Mouse (Mus musculus) midbrain, embryonic 14.5 days (tissue): ENCODE measurements around the gene Csnk1g2. TPM values are rescaled to one million over a fixed set of nuclear protein-coding genes. Genes with fewer than 3 reads are reported as not detected.

ENCODE experiments used
- ATAC-seq: fragments of 200-750 bp; cut with Nextera tagmentation; 2 replicates; pipeline ENCODE4 v1.8.0; 2017; ENCODE audit warnings: moderate number of reproducible peaks, moderate library complexity; ENCODE audit not compliant: low FRiP score, low TSS enrichment
- DNase-seq: peaks from one replicate; pipeline ENCODE4 v3.0.0-alpha.2; 2015
- H3K27ac ChIP-seq: fragments of 300-500 bp; sonication (generic); replicated peaks from 2 replicates; pipeline ENCODE4 v1.5.1; 2014; ENCODE audit warnings: mild to moderate bottlenecking, low read depth, low read length, moderate library complexity
- H3K27me3 ChIP-seq: fragments of 300-500 bp; sonication (generic); 2 replicates; pipeline ENCODE4 v1.6.1; 2014; ENCODE audit warnings: low read length, control low read depth, mixed read lengths; ENCODE audit not compliant: control insufficient read depth, insufficient read depth
- H3K36me3 ChIP-seq: fragments of 300-500 bp; sonication (generic); 2 replicates; pipeline ENCODE4 v1.6.1; 2014; ENCODE audit warnings: low read length, control low read depth; ENCODE audit not compliant: control insufficient read depth, insufficient read depth
- H3K4me1 ChIP-seq: fragments of 300-500 bp; sonication (generic); 2 replicates; pipeline ENCODE4 v1.6.1; 2014; ENCODE audit warnings: mild to moderate bottlenecking, antibody characterized with exemption, low read length, control low read depth; ENCODE audit not compliant: control insufficient read depth, insufficient read depth
- H3K4me2 ChIP-seq: fragments of 300-500 bp; sonication (generic); 2 replicates; pipeline ENCODE4 v1.6.1; 2014; ENCODE audit warnings: mild to moderate bottlenecking, low read length, moderate library complexity
- H3K4me3 ChIP-seq: fragments of 300-500 bp; sonication (generic); replicated peaks from 2 replicates; pipeline ENCODE4 v1.5.1; 2014; ENCODE audit warnings: low read depth, low read length
- H3K9ac ChIP-seq: fragments of 300-500 bp; sonication (generic); replicated peaks from 2 replicates; pipeline ENCODE4 v1.6.1; 2014; ENCODE audit warnings: mild to moderate bottlenecking, low read length, moderate library complexity
- H3K9me3 ChIP-seq: fragments of 300-500 bp; sonication (generic); 2 replicates; pipeline ENCODE4 v1.6.1; 2016; ENCODE audit warnings: low read length, control low read depth, mixed read lengths; ENCODE audit not compliant: control insufficient read depth
- WGBS: fragments of 180-500 bp; shearing (Covaris S2); extraction: QIAGEN DNeasy Blood & Tissue Kit; methylation state at CpG from one replicate; pipeline ENCODE4 v1.1.7; 2014; 5-methylcytosine and 5-hydroxymethylcytosine counted together
- polyA plus RNA-seq: library from polyadenylated mRNA; unstranded; fragments of >200 nt; fragmentation: Nextera tagmentation; extraction: Ambion mirVana; gene quantifications from 2 replicates; pipeline ENCODE4 v1.2.1, GENCODE M21; 2014

Csnk1g2 gene
- polyA plus RNA-seq, 1 experiment from 2014 or later, result 74.1 TPM

DNA sequence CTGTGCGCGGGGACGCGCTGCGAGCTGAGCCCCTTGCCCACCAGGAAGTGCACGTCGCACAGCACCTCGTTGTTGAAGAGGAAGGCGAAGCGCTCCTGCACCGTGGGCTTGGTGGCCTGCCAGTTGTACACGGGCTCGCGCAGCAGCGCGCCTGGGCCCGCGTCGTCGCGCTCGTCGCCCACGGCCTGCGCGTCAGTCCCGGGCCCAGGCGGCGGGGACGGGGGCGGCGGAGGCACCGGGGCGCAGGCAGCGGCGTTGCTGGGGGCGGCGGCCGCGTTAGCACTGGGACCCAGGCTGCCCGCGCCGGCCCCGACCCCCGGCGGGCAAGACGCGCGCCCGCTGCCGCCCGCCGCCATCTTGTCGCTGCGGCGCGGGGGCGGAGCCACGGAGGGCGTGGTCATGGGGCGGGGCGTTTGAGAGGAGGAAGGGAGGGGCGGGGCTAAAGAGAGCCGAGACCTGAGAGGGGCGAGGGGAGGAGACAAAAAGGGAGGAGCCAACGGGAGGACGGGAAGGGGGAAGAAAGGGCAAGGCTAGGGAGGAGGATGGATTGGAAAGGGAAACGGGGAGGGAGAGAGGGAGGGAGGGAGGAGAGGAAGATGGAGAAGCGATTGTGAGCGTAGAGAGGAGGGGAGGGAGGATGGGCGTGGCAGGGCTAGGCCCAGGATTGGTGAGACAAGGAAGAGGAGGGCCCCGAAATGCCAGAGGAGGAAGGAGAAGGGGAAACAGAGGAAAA, 33.7 kb downstream of the Csnk1g2 start:
- peaks cover 20% of the 10 kb centered on the region for H3K4me1 ChIP-seq
- peak overlapping the region; percentile 97 for H3K9ac ChIP-seq
- ATAC-seq (peak; percentile 89), DNase-seq (peak; percentile 99)
- H3K4me2 ChIP-seq, result peak overlapping the region; percentile 88
- 2% methylated on average over 68 of the region's 72 CpGs for WGBS
- no peaks in the 10 kb centered on the region for H3K36me3 ChIP-seq
- no peaks in the 10 kb centered on the region for H3K9me3 ChIP-seq
- no peaks in the 10 kb centered on the region for H3K27me3 ChIP-seq
- H3K4me3 ChIP-seq, result peak overlapping the region; percentile 85
- peak overlapping the region; percentile 88 for H3K27ac ChIP-seq

DNA sequence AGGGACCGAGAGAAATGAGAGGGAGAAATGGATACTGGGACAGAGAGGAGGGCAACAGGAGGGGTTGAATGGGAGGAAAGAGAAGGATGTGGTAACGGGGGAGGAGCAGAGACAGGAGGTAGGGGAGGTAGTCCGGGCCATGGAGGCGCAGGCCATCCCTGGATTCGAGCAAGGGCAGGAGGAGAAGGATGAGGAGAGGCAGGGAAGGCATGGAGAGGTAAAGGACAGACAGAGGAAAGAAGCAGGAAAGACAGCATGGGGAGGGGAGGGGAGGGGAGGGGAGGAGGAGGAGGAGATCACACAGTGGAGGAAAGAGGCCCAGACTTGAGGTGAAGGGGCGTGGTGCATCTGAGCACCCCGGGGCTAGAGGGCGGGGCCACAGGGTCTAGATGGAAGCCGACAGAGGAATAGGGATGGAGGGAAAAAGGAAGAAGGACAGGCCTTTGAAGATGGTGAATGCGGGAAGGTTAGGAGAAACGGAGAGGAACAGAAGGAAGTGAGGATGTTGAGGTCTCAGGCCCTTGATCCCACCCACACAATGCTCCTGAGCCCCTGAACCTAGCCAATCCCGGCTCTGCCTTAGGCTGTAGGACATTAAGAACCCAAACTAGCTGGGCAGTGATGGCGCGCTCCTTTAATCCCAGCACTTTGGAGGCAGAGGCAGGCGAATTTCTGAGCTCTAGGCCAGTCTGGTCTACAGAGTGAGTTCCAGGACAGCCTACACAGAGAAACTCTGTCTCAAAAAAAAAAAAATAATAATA, 34.4 kb downstream of the Csnk1g2 start, which contains the start of gene Btbd2:
Gene Btbd2 (minus strand): TSS at position 209 of the 761 bp plus-strand sequence.
- Histone ChIP-seq H3K4me3 (peak within 1 kb of the TSS; percentile 85), H3K27me3 (no peaks in the 10 kb centered on the region), H3K36me3 (no peaks in the 10 kb centered on the region), H3K27ac (peak within 1 kb of the TSS; percentile 88), H3K9ac (peak within 1 kb of the TSS; percentile 97), H3K9me3 (no peaks in the 10 kb centered on the region), H3K4me1 (peaks cover 20% of the 10 kb centered on the region), H3K4me2 (peak within 1 kb of the TSS; percentile 88)
- 20% methylated on average over 15 of the region's 15 CpGs for whole genome bisulfite sequencing
- no peak; the same call in 1 of the 2 replicates for ATAC-seq
- peak; percentile 31 for DNase-seq

DNA sequence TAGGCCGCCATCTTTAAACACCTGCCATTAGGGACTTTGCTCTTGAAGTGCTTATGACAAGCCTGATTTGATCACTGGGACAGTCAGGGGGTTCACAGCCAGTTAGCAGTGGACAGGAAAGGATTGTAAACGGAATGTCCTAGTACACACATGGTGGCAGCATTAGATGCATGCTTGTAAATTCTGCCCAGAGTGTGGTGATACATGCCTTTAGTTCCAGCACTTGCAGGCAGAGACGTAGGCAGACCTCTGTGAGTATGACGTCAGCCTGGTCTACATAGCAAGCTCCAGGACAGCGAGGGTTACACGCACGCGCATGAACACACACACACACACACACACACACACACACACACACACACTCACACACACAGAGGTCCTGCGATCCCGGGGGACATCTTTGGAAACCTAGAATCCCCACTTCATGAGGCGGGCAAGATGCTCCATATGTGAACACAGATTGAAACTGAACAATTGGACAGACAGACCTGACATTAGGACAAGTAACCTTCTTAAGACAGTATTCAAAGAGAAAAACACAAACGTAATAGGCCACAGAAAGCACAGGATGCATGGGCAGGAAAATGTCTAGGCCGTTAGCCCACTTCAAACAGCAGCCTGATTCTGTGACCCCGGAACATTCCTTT, 35.7 kb downstream of the Csnk1g2 start:
- no peaks in the 10 kb centered on the region for H3K36me3 ChIP-seq
- no peak overlapping the region for H3K4me3 ChIP-seq
- peaks cover 20% of the 10 kb centered on the region for H3K4me1 ChIP-seq
- ATAC-seq (no peak), DNase-seq (no peak)
- H3K27ac ChIP-seq, result no peak overlapping the region
- no peaks in the 10 kb centered on the region for H3K27me3 ChIP-seq
- H3K9ac ChIP-seq, result no peak overlapping the region
- H3K9me3 ChIP-seq, result no peaks in the 10 kb centered on the region
- 91% methylated on average over 14 of the region's 14 CpGs for WGBS
- no peak overlapping the region for H3K4me2 ChIP-seq

DNA sequence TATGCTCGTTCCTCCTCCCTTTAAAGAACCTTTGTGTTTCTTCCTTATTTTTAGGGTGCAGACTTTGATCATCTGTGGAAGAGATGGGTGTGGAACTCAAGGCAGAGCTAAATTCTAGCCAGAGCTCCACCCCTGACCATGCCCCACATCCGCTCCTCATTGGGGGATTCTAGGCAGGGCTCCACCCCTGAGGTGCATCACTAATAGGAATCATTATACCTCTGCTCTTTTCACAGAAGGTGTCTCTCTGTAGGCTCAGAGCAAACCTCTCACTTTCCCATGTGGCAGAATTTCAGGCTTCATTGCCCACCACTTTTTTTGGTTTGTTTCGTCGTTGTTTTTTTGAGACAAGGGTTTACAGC, 36.2 kb downstream of the Csnk1g2 start:
- Histone ChIP-seq H3K9ac (no peak overlapping the region), H3K27ac (0 out of 2 replicates have a peak overlapping the region, but pooled peaks have one; percentile 8), H3K36me3 (no peaks in the 10 kb centered on the region), H3K4me3 (no peak overlapping the region), H3K4me2 (no peak overlapping the region), H3K9me3 (no peaks in the 10 kb centered on the region), H3K27me3 (no peaks in the 10 kb centered on the region), H3K4me1 (peaks cover 20% of the 10 kb centered on the region)
- DNase-seq (no peak), ATAC-seq (no peak)
- 68% methylated on average over 4 of the region's 4 CpGs for WGBS

DNA sequence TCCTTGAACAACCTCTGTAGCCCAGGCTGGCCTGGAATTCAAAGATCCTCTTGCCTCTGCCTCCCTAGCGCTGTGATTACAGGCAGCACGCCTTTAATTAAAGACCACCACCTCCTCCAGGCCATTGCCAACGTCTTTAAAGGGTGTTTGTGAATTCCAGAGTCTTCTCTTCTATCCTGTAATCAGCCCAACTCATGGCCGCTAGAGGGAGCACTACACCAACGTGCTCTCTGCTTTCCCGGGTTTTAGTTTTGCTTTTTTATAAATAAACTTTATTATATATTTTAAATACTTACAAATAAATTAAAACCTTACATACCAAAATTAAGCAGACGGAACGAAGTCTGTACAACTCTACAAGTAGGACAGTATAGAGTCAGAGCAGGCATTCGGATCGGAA, 36.6 kb downstream of the Csnk1g2 start:
- H3K9me3 ChIP-seq, result no peaks in the 10 kb centered on the region
- peaks cover 20% of the 10 kb centered on the region for H3K4me1 ChIP-seq
- H3K27me3 ChIP-seq, result no peaks in the 10 kb centered on the region
- H3K36me3 ChIP-seq, result no peaks in the 10 kb centered on the region
- ATAC-seq (no peak), DNase-seq (peak; percentile 90)
- no peak overlapping the region for H3K9ac ChIP-seq
- no peak overlapping the region for H3K4me3 ChIP-seq
- 16% methylated on average over 10 of the region's 10 CpGs for WGBS
- H3K4me2 ChIP-seq, result peak overlapping the region; percentile 22; the same call in 1 of the 2 replicates
- H3K27ac ChIP-seq, result 0 out of 2 replicates have a peak overlapping the region, but pooled peaks have one; percentile 8

DNA sequence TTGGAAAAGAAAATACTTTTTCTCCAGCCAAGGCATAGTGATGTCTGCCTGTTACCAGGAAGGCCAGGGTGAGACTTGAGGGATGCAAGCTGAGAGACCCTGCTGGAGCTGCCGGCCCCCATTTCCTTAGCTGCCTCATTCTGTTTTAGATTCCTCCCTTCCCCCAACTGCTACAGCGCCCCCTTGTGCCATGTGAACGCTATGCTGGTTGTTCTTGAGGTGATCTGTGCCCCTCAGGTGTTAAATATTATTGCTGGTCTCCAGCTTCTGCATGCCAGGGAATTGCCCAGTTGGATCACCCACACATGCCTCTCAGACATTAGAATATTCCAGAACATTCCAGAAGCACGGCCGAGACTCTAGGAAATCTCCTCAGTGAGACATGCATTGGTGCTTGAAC, 38.5 kb downstream of the Csnk1g2 start:
- peaks cover 10% of the 10 kb centered on the region for H3K36me3 ChIP-seq
- H3K4me3 ChIP-seq, result no peak overlapping the region
- H3K9ac ChIP-seq, result no peak overlapping the region
- ATAC-seq (no peak), DNase-seq (peak; percentile 47)
- 36% methylated on average over 5 of the region's 5 CpGs for WGBS
- H3K27ac ChIP-seq, result no peak overlapping the region
- no peak overlapping the region for H3K4me2 ChIP-seq
- H3K4me1 ChIP-seq, result peaks cover 8% of the 10 kb centered on the region; the same call in 1 of the 2 replicates
- H3K9me3 ChIP-seq, result no peaks in the 10 kb centered on the region
- H3K27me3 ChIP-seq, result no peaks in the 10 kb centered on the region

DNA sequence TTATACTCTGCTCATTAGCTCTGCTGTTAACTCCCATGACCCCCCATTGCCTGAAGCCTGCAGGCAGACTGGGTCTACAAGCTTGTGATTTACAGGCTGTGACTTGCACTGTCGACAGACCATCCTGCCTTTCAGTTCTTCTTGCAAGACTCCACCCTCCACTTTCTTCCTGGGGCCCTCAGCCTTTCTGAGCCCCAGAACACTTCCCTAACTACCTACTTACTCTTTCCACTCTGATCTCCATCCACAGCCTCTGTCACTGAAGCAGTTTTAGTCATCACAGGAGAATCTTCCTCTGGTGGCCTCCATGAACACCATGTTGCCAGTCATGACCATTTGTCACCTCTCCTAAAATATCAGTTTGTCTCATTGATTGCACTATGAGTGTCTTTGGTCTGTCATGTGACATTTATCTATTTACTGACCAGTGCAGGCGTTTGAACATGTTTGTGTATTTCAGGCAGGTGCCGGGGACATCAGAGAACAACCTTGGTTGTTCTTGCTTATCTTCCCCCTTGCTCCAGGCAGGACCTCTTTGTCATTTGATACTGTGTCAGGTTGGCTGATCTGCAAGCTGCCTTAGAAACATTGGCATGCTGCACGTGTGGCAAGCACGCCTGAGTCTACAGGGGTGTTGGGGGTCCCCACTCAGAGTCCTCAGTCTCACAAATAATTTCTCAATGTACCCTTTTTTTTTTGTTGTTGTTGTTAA, 41.0 kb downstream of the Csnk1g2 start:
- no peak for DNase-seq
- Histone ChIP-seq H3K9ac (no peak overlapping the region), H3K4me1 (0 out of 2 replicates have a peak, but pooled peaks cover 4% of the 10 kb centered on the region), H3K36me3 (peaks cover 35% of the 10 kb centered on the region), H3K27me3 (no peaks in the 10 kb centered on the region), H3K4me3 (no peak overlapping the region), H3K4me2 (no peak overlapping the region), H3K9me3 (no peaks in the 10 kb centered on the region), H3K27ac (no peak overlapping the region)
- no peak for ATAC-seq
- WGBS, result 70% methylated on average over 5 of the region's 5 CpGs
